10 mouse cellular contexts compared by ENCODE assay signal in genomic region chr12:84207209-84207817, GRCm38 (mm10). TPM values are rescaled to one million over a fixed set of nuclear protein-coding genes. Genes with fewer than 3 reads are reported as not detected.
DNase-seq lines count a peak whose midpoint lies in the region; ATAC-seq and TF ChIP-seq lines count a peak whose summit lies in the region.
"Had no signal": no experiment of that assay in that cellular context is flagged by ENCODE, and none has a peak within 500 bp of the region (broad histone marks: within the 10 kb centered on the region; RNA-seq: fewer than 3 reads in every experiment).

No protein-coding gene starts in this region.

- no peaks in the 10 kb centered on the region for H3K9me3 ChIP-seq in intestine, postnatal 0 days (ENCODE audit: control insufficient read depth)
- no peaks in the 10 kb centered on the region for H3K9me3 ChIP-seq in intestine, embryonic 16.5 days (ENCODE audit: control insufficient read depth, low read length)
- H3K9me3 ChIP-seq: hindbrain, embryonic 10.5 days had no signal

- H3K4me3 ChIP-seq in intestine, postnatal 0 days (ENCODE audit: low read depth, low read length) = no peak overlapping the region
- H3K4me3 ChIP-seq in intestine, embryonic 16.5 days (ENCODE audit: low read length) = no peak overlapping the region
- H3K4me3 ChIP-seq in small intestine, adult 2 months (ENCODE audit: low read depth, low read length) = no peak overlapping the region
- H3K4me3 ChIP-seq: hindbrain, embryonic 10.5 days; myocyte had no signal

- no peak overlapping the region for H3K9ac ChIP-seq in intestine, postnatal 0 days (ENCODE audit: low read depth, low read length)
- no peak overlapping the region for H3K9ac ChIP-seq in intestine, embryonic 16.5 days (ENCODE audit: low read depth, low read length)

- WGBS in intestine, postnatal 0 days = 83% methylated on average over 18 of the region's 18 CpGs
- 86% methylated on average over 18 of the region's 18 CpGs for WGBS in intestine, embryonic 16.5 days
- 64% methylated on average over 18 of the region's 18 CpGs for WGBS in small intestine, adult 2 months

- peak; percentile 54 to 72 for DNase-seq in right cerebral cortex, postnatal 10 days (ENCODE audit: low spot score in 2 of 2)
- no peak for DNase-seq in right cerebral cortex, postnatal 25 days
- peak; percentile 48 for DNase-seq in liver
- no peak for DNase-seq in cerebellum, postnatal 36 days
- DNase-seq: embryo, embryonic 11 days had no signal

- ATAC-seq in intestine, postnatal 0 days = no peak
- ATAC-seq in intestine, embryonic 16.5 days = no peak

- TF ChIP-seq POLR2A in small intestine, adult 2 months (IDR thresholded peaks at IDR 0.05; ENCODE audit: low read depth, low read length) = no peak

- H3K27me3 ChIP-seq in intestine, postnatal 0 days (replicated peaks; ENCODE audit: control insufficient read depth, insufficient read depth, low read length) = no peaks in the 10 kb centered on the region
- no peaks in the 10 kb centered on the region for H3K27me3 ChIP-seq in intestine, embryonic 16.5 days (replicated peaks; ENCODE audit: control insufficient read depth, insufficient read depth, low read length)
- no peaks in the 10 kb centered on the region for H3K27me3 ChIP-seq in small intestine, adult 2 months (ENCODE audit: control insufficient read depth, insufficient read depth, low read length)

- H3K27ac ChIP-seq in intestine, postnatal 0 days (ENCODE audit: low read depth, low read length) = peak overlapping the region; percentile 8; the same call in 1 of the 2 replicates
- no peak overlapping the region for H3K27ac ChIP-seq in intestine, embryonic 16.5 days (ENCODE audit: low read length)
- peak overlapping the region; percentile 46 for H3K27ac ChIP-seq in small intestine, adult 2 months (ENCODE audit: insufficient read depth, low read depth, low read length)

- H3K4me2 ChIP-seq in intestine, postnatal 0 days (replicated peaks; ENCODE audit: low read depth) = no peak overlapping the region
- H3K4me2 ChIP-seq in intestine, embryonic 16.5 days (ENCODE audit: low read depth, low read length) = no peak overlapping the region

- H3K36me3 ChIP-seq in intestine, postnatal 0 days (ENCODE audit: control insufficient read depth, insufficient read depth) = no peaks in the 10 kb centered on the region
- H3K36me3 ChIP-seq in intestine, embryonic 16.5 days (ENCODE audit: control insufficient read depth, insufficient read depth, low read length) = no peaks in the 10 kb centered on the region
- peaks cover 7% of the 10 kb centered on the region; the same call in 1 of the 2 replicates for H3K36me3 ChIP-seq in small intestine, adult 2 months (ENCODE audit: control insufficient read depth, insufficient read depth, low read length)

- no peak for TF ChIP-seq CTCF in intestine, postnatal 0 days (IDR thresholded peaks at IDR 0.05; ENCODE audit: low read depth)
- no peak for TF ChIP-seq CTCF in small intestine, adult 2 months (IDR thresholded peaks at IDR 0.05; ENCODE audit: extremely low read depth, insufficient read length, insufficient replicate concordance, low read depth, low read length)

- H3K4me1 ChIP-seq in intestine, postnatal 0 days (replicated peaks; ENCODE audit: control insufficient read depth, insufficient read depth, low read length) = peaks cover 13% of the 10 kb centered on the region
- H3K4me1 ChIP-seq in intestine, embryonic 16.5 days (ENCODE audit: control insufficient read depth, insufficient read depth, low read length) = peaks cover 51% of the 10 kb centered on the region
- H3K4me1 ChIP-seq in small intestine, adult 2 months (ENCODE audit: control insufficient read depth, insufficient read depth, insufficient read length, low read length) = peaks cover 63% of the 10 kb centered on the region

RNA-seq across cellular contexts. Expression of gene Elmsan1, which starts 11.4 kb away (rescaled TPM):
- polyA plus RNA-seq in intestine, postnatal 0 days (2015; fragmentation: Nextera tagmentation; extraction: Ambion mirVana) = 4.4 and 4.9 TPM in 2 replicates
- 6.3 and 6.7 TPM in 2 replicates for polyA plus RNA-seq in intestine, embryonic 16.5 days (2015; fragmentation: Nextera tagmentation; extraction: Ambion mirVana)
- 8.9 and 25.9 TPM in 2 replicates for polyA plus RNA-seq in small intestine, adult 2 months (2012; rRNA removed)

RNA-seq across cellular contexts. Expression of gene Pnma1, which starts 59.0 kb away (rescaled TPM):
- polyA plus RNA-seq in intestine, postnatal 0 days (2015; fragmentation: Nextera tagmentation; extraction: Ambion mirVana) = 0.30 and 0.43 TPM in 2 replicates
- polyA plus RNA-seq in intestine, embryonic 16.5 days (2015; fragmentation: Nextera tagmentation; extraction: Ambion mirVana) = 0.34 and 0.67 TPM in 2 replicates
- 0.10 and 0.33 TPM in 2 replicates for polyA plus RNA-seq in small intestine, adult 2 months (2012; rRNA removed)

Comparison
In these comparisons a context has a peak if more than half of its experiments do, and no peak if none do; other contexts are left out.
1. DNase-seq: peak in right cerebral cortex, postnatal 10 days (2 of 2) and liver (single experiment); none in right cerebral cortex, postnatal 25 days (single experiment) and cerebellum, postnatal 36 days (0 of 2).